Mouse (Mus musculus): ENCODE data around the gene Atf7.
"Not testable (repeated sequence)": the region's sequence is repeated elsewhere in the genome, so short reads cannot be mapped to it uniquely, and the experiment has no call there.

Gene Atf7

DNA sequence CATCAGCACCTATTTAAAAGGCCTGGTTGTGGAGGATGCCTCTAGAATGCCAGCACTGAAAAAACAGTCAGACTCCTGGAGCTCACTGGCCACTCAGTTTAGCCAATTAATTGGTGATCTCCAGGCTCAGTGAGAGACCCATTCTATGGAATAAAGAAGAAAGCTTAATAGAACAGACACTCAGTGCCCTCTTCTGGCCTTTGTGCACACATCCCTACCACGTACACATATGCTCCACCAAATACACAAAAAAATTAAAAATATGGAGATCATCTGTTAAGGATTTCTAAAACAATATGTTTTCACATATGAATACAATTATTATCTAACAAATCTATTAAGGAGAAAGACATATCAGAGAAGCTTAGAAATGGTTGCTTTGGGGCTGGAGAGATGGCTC is 4.5 kb downstream of the Atf7 start:
- DNase-seq (ENCODE audit: inconsistent age in 2 of 2, low spot score in 1 of 2) = no peak

DNA sequence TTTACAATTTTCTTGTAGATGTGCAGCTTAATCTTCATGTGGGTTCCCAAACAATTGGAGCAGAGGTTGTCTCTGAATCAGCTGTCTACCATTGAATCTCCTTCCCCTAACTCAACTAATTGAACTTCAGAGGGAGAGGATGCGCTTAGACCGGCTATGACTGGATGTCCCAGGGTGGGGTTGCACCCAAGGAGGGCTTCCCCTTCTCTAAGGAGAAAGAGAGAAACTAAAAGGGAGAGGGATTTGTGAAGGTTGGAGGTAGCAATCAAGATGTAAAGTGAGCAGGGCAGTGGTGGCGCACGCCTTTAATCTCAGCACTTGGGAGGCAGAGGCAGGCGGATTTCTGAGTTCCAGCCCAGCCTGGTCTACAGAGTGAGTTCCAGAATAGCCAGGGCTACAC is 5.8 kb downstream of the Atf7 start:
- DNase-seq (ENCODE audit: inconsistent age in 2 of 2, low spot score in 1 of 2) = no peak

DNA sequence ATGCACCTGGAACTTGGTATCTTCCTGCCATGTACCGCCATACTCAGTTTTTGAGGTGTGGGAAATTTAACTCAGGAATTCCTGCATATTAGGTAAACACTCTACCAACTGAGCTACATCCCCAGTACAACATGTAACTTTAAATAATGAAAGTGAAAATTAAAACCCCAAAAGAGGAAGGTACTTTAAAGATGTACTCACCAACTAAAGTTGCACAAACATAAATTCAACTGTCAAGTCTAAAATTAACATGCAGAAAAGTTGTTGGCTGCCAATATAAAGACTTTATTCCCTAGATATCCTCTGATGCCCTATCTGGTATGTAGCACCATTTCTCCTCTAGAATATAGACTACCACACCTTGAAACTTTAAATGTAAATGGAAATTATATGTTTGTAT is 7.6 kb downstream of the Atf7 start:
- no peak for DNase-seq (ENCODE audit: inconsistent age in 2 of 2, low spot score in 1 of 2)

DNA sequence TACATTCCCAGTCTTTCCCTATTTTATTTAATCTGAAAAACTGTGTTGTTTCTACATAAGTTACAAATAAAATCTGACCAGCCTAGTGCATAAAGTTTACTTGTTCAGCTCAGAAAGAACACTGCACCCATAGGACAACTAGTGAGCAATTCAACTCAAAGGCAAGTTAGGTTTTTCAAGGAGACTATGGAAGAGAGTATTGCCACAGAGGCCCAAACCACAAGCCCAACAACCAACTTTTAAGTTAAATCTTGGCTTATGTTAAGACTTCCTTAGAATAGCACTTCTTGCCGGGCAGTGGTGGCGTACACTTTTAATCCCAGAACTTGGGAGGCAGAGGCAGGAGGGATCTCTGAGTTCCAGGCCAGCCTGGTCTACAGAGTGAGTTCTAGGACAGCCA is 9.1 kb downstream of the Atf7 start:
- no peak for DNase-seq (ENCODE audit: inconsistent age in 2 of 2, low spot score in 1 of 2)

DNA sequence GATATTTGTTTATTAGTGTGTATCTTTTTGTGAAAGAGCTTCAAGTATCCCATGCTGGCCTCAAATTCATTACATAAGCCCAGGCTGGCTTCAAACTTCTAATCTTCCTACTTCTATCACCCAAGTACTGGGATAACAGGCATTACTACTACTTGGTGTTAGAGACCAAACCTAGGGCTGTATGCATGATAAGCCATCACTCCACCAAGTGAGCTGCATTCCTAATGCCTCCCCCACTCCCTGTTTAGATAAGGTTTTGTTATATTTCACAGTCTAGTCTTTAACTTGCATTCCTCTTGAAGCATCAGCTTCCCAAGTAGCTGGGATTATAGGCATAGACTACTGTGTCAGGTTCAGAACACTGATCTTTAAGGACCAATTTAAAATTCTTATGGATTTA is 11.0 kb downstream of the Atf7 start:
- no peak for DNase-seq (ENCODE audit: inconsistent age in 2 of 2, low spot score in 1 of 2)

DNA sequence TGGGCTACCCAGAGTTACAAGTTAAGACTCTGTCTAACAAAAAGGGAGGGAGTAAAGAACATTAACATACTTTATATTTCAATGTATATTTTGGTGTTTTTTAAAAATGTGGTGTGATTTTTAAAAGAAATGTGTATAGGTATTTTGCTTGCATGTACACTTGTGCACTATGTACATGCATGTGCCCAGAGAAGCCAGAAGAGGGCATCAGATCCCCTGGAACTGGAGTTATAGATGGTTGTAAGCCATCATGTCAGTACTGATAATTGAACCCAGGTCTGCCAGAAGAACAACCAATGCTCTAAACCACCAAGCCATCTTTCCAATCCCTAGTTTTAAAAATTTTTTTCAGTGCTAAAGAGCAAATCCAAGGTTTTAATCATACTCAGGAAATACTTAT is 12.3 kb downstream of the Atf7 start:
- no peak for DNase-seq (ENCODE audit: inconsistent age in 2 of 2, low spot score in 1 of 2)

DNA sequence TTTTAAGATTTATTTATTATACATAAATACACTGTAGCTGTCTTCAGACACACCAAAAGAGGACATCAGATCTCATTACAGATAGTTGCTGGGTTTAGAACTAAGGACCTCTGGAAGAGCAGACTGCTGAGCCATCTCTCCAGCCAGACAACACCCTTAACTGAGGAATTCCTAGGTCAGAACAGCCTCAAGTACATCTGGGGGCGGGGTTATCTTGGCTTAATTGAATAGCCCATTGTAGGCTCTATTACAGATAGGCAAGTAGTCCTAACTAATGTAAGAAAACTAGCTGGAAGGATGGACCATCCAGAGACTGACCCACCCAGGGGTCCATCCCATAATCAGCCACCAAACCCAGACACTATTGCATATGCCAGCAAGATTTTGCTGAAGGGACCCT is 16.7 kb downstream of the Atf7 start:
- not testable (repeated sequence) for DNase-seq (ENCODE audit: inconsistent age in 2 of 2, low spot score in 1 of 2)

DNA sequence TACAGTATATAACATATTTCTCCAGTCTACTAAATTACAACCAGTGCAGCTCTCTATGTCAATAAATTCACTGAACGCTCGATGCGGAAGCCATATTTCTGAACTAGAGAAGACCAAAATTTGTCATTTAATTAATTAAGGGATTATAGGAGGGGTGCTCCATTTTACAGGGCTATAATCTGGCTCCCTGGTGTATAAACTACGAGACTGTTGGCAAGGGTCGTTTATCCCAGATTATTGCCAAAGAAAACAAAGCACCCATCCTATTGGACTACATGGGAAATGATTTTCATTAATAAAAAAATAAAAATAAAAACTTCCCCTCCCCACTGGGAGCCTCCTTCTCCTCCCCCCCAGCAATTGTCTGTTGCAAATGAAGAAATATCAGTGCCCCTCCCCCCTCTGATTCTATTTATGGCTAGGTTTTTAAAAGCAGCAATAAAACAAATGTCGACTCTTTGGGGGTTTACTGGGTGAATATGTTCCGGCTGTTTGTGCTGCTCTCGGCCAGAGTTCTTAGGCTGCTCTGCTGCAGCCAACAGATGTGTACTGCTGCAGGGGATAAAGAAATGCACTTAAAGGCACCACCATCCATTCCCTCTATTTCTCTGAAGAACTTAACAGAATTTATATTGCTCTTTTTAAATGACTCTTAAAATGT is 31.1 kb downstream of the Atf7 start:
- DNase-seq (ENCODE audit: inconsistent age in 2 of 2, low spot score in 1 of 2) = no peak

DNA sequence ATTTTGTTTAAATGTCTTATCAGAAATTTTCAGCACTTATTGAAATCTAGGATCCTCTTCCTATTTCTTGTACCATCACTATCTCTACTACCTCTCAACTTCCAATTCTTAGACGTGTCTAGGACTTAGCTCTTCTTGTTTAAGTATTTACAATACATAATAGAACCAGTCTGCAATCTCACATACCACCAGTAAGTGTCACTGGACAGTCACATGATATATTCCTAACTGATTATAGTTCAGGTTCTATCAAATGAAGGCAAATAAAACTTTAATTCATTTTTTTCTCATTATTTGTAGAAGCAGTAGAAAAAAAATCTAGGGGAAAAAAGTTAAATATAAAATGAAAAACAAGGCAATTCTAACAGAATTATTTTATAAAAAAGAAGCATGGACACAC is 32.6 kb downstream of the Atf7 start:
- DNase-seq (ENCODE audit: inconsistent age in 2 of 2, low spot score in 1 of 2) = no peak

DNA sequence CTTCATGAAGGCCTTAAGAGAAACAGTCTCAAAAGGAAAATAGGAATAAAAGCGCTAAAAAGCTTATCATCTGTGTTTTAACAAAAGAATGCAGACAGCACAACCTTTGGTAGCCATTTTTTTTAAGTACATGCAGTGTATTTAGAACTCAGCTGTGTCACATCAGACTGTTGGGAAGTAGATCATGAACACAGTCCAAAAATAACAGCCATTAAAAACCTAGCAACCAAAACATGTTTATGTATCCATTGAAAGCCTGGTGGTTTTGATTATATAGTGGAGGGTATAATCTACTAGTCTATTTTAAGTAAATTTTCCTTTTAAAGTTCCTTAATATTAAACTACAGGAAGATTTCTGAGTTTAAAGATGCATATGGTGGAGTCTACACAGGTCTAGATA is 34.7 kb downstream of the Atf7 start:
- DNase-seq (ENCODE audit: inconsistent age in 2 of 2, low spot score in 1 of 2) = no peak

DNA sequence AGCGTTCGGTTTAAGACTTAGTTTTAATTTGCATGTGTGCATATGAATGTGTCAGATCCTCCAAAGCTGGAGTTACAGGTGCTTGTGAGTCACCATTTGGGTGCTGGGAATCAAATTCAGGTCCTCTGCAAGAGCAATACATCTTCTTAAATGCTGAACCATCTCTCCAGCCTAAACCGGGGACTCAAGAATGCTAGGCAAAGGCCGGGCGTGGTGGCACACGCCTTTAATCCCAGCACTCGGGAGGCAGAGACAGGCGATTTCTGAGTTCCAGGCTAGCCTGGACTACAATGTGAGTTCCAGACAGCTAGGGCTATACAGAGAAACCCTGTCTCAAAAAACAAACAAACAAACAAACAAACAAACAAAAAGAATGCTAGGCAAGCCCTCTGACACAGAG is 35.4 kb downstream of the Atf7 start:
- DNase-seq (ENCODE audit: inconsistent age in 2 of 2, low spot score in 1 of 2) = peak in 1 of 2 experiments; percentile 17

DNA sequence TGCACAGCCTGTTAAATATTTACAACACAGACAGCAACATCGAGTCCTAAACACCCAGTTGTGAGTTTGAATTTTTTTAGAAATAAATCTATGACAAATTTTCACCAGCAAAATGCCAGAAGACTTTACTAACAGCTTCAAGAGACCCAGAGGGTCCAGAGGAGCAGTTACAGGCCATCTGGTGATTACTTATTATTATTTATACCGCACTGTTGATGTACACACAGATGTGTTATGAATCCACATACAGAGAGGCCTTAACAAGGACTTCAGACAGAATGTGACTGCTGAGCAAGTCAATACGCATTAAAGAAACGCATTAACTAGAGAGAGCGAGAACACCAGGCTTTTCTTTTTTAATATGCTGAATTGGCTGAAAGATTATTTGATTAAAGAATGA is 39.8 kb downstream of the Atf7 start:
- DNase-seq (ENCODE audit: inconsistent age in 2 of 2, low spot score in 1 of 2) = no peak

DNA sequence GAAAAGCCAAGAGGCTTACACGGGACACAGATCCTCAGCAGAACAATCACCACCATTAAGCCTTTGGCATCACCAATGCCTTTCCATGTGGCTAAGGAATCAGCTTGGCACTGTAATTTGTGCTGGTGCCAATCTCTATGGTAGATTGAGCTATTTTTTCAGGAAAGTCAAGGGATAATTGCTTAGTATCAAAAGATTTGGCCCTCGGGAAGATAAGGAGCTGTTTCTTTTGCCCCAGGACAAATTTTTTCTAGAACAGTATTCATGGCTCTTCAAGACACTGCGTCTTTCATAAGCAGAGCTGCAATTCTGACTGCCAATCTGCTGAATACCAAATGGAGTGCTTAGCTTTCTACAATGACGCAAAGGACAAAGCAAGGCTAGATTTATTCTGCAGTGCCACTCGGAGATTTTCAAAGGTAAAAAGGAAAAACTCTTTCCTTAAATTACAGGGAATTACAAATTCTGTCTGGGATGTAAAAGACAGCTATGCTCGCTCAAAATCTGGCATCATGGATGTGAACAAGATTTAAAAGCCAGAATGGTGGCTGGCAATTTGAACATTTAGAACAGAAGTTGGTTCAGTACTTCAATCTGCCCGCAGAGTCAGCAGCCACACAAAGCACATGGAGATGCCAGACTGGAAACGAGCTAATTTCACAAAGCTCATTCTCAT is 41.4 kb downstream of the Atf7 start:
- no peak for DNase-seq (ENCODE audit: inconsistent age in 2 of 2, low spot score in 1 of 2)

DNA sequence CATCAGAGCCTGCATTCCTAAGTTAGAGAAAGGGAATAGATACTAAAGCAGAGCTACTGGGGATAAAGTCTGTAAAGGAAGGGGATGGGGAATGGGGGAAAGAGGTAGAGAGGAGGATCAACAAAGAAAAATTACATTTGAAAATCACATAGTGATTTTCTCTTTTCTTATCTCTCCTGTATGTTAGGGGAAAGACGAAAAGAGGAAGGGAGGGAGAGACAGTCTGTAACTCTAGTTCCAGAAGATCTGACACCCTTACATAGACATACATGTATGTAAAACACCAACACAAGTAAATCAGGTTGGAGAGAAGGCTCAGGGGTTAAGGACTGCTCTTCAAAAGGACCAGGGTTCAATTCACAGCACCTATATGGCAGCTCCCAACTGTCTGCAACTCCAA is 44.1 kb downstream of the Atf7 start:
- DNase-seq (ENCODE audit: inconsistent age in 2 of 2, low spot score in 1 of 2) = no peak

DNA sequence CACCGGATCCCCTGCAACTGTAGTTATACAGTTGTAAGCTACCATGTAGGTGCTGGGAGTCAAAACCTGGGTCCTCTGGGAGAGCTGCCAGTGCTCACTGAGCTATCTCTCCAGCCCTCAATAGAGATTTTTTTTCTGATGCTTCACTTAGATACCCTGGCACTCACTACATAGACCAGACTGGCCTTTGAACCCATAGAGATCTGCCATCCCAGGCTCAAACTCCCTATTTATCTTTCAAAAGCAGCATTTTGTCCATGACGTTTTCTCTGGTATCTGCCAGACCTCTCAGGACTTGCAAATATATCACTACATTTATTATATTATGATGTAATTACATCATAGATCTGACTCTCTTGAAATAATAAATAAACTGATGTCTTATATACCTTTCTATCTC is 46.9 kb downstream of the Atf7 start:
- no peak for DNase-seq (ENCODE audit: inconsistent age in 2 of 2, low spot score in 1 of 2)

DNA sequence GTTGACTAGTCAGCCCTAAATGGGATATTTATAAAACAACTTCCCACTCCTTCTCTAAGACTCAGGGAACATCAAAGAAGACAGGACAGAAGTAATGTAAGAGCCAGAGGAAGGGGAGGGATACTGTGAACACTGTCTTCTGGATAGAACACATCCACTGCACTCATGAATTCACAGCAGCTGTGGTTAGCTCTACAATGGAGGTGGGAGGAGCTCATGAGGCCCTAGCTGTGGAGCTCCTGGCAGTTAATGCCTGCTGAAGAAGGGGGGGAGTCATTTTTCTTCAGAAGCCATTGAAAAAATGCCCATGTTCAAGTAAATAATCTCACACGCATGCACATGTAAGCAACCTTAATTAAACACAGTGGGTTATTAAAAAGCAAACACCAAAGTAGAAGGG is 48.3 kb downstream of the Atf7 start:
- no peak for DNase-seq (ENCODE audit: inconsistent age in 2 of 2, low spot score in 1 of 2)

DNA sequence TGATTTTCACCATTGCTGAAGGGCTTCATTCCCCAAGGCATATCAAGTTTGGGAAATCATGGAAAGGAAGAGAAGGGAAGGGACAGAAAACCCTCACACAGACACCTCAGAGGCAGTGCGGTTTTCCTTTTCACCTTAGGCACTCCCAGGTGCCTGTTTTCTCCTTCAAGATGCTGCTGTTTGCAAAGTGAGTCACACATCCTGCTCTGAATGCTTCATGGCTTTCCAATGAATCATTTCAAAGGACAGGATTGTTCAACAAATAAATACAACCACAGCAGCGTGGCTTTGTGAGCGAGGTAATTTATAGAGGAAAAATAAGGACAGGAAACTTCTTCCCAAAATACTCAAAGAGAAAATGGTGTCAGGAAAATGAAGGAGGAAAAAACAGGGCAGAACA is 53.2 kb downstream of the Atf7 start:
- peak in 1 of 2 experiments; percentile 60 for DNase-seq (ENCODE audit: inconsistent age in 2 of 2, low spot score in 1 of 2)

DNA sequence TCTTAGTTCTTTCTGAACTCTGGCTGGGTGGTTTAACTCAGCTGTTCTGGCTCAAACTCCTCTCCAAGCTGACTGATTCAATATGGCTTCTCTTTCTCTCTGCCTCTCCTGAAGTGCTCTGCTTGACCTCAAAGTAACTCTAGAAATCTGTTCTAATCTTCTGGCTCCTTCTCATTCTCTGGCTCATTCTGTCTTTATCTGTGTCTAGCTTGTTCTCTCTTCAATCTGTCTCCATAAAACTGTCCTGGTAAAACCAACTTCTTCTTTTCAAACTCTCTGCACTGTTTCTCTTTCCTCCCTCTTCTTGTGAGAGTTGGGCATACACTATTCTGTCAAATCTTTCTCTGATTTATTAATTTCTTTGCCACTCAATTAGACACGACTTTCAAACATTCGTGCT is 57.4 kb downstream of the Atf7 start:
- no peak for DNase-seq (ENCODE audit: inconsistent age in 2 of 2, low spot score in 1 of 2)

DNA sequence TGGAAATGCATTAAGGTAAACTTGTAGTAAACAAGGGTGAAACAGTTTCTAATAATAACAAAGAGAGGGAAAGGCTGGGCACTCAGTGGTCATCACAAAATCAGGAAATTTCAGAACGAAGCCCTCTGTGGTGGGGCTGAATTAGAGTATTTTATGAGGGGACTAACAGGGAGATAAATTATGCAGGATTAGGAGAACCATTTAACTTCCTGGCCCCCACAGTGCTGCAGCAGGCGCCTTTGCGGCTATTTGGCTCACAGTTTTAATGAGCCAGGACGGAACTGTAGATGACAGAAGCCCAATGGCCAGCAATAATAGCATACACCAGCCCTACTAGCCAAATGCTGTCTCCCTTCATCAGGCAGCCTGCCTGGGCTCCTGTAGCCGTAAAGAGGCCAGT is 61.6 kb downstream of the Atf7 start:
- no peak for DNase-seq (ENCODE audit: inconsistent age in 2 of 2, low spot score in 1 of 2)

DNA sequence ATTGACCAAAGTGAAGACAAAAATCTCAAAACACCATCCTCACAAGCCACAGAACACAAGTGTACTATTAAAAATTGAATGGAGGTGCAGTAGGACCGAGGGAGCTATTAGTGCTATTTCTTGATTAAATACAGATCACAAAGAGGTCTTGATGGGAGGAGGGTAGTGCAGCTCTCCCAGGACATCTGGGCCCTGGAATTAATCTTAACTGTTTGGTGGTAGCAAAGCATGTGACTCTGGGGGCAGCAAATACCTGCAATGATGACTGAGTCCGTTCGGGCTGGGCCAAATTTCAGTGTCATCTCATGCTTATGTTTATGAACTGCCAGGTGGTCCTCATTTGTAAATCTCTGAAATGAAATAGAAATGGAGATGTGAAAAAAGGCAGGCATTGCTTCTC is 62.2 kb downstream of the Atf7 start:
- DNase-seq (ENCODE audit: inconsistent age in 2 of 2, low spot score in 1 of 2) = no peak

DNA sequence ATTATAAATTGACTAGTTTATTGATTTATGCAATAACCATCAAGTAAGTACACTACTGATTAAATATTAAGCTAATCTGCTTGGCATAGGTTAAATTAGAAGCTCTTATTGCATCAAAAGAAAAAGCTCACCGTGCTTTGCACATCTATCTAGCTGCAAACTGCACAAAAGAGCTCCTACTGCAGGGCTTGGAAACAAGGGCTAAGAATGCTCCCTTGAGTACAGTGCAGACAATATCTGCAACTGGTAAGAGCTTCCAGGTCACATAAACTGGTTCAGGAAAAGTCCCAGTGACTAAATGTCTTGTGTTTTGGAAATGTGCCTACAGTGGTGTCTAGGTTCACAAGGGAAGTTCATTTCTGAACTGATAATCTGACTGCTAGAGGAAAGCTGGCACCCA is 62.8 kb downstream of the Atf7 start:
- DNase-seq (ENCODE audit: inconsistent age in 2 of 2, low spot score in 1 of 2) = no peak

DNA sequence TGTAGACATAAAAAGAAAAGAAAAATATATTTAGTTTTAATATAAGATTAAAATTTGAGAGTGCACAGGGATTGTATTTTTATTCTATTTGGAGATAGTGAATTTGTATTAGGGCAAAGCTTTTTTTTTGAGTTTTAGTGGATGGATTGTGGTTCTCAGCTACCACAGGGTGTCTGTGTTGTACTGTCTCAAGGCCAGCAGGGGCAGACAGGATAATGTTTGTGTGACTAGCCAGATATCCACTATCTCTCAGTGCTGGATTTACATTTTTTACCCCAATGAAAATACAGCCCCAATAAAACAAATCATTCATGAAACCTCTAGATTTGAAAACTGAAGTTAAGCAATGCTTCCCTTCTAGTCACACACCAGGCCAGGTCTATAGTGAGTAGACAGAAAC is 67.7 kb downstream of the Atf7 start:
- no peak for DNase-seq (ENCODE audit: inconsistent age in 2 of 2, low spot score in 1 of 2)

DNA sequence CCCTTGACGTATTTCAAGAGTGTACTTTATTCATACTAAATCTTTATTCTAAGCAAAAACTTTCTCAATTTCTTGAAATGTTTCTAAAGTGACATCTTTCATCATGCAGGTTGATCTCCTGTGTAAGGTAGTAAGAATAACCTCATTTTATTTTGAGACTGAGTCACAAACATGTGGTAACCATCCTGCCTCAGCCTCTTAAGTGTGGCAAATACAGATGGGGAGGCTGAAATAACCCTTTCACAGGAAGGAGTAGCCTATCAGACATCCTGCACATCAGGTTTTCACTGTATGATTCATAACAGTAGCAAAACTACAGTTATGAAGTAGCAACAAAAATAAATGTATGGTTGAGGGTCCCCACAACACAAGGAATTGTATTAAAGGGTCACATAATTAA is 69.7 kb downstream of the Atf7 start:
- no peak for DNase-seq (ENCODE audit: inconsistent age in 2 of 2, low spot score in 1 of 2)

Measured in adrenal gland, adult (tissue).